Mouse (Mus musculus) CH12.LX (cell line): Measurements from ENCODE around the gene Pafah1b3. TPM values are rescaled to one million over a fixed set of nuclear protein-coding genes. Genes with fewer than 3 reads are reported as not detected.

Experiments
- DNase-seq: peaks from one replicate; pipeline ENCODE4 v3.0.0-alpha.2; 2013; ENCODE audit errors: extremely low read depth
- H3K27ac ChIP-seq: 2 replicates; pipeline ENCODE4 v1.5.1; 2012; ENCODE audit warnings: low read depth, mild to moderate bottlenecking, control low read depth, moderate library complexity; ENCODE audit not compliant: insufficient read depth
- H3K27me3 ChIP-seq: replicated peaks from 2 replicates; pipeline ENCODE3; 2012; ENCODE audit warnings: inconsistent platforms
- H3K36me3 ChIP-seq, 2 experiments: replicated peaks in 1 of 2; 2 replicates each; pipeline versions ENCODE3 to v1.6.1; 2012; ENCODE audit warnings: inconsistent platforms in 1 of 2, low read length in 1 of 2, mild to moderate bottlenecking in 1 of 2, mixed read lengths in 1 of 2, moderate library complexity in 1 of 2; ENCODE audit not compliant: control insufficient read depth in 1 of 2, insufficient read depth in 1 of 2
- H3K4me1 ChIP-seq, 2 experiments: 2 replicates each; pipeline ENCODE4 v1.6.1; 2012; ENCODE audit warnings: inconsistent platforms in 1 of 2, moderate library complexity in 1 of 2; ENCODE audit not compliant: insufficient read depth in 2 of 2, control insufficient read depth in 1 of 2
- H3K4me2 ChIP-seq: 2 replicates; pipeline ENCODE4 v1.6.1; 2012; ENCODE audit warnings: low read depth, mild to moderate bottlenecking, control low read depth; ENCODE audit not compliant: poor library complexity, insufficient read depth, severe bottlenecking
- H3K4me3 ChIP-seq, 3 experiments: fragments of 150-350 bp in 1 of 3; sonication (generic) in 1 of 3; replicated peaks in 1 of 3; 2 replicates each; pipeline versions ENCODE3 to v1.5.1; 2011 to 2012; ENCODE audit warnings: low read depth in 2 of 3, low read length in 2 of 3, mild to moderate bottlenecking in 2 of 3, moderate library complexity in 2 of 3, control low read depth in 1 of 3, improper control_type of control experiment in 1 of 3, inconsistent platforms in 1 of 3, mixed read lengths in 1 of 3; ENCODE audit not compliant: poor library complexity in 1 of 3
- H3K79me2 ChIP-seq: replicated peaks from 2 replicates; pipeline ENCODE4 v1.6.1; 2012; ENCODE audit warnings: mild to moderate bottlenecking, moderate library complexity; ENCODE audit not compliant: control insufficient read depth, poor library complexity, insufficient read depth, severe bottlenecking; ENCODE audit errors: extremely low read depth
- H3K9ac ChIP-seq: 2 replicates; pipeline ENCODE4 v1.6.1; 2012; ENCODE audit warnings: low read depth, mild to moderate bottlenecking, control low read depth, moderate library complexity; ENCODE audit not compliant: insufficient read depth
- H3K9me3 ChIP-seq: replicated peaks from 2 replicates; pipeline ENCODE3; 2012; ENCODE audit warnings: low read length, inconsistent platforms, mixed read lengths
- BHLHE40 ChIP-seq: IDR thresholded peaks from 2 replicates; pipeline ENCODE4 v1.6.1; 2011; ENCODE audit warnings: mild to moderate bottlenecking, low read depth, low read length, improper control_type of control experiment
- CHD1 ChIP-seq: IDR thresholded peaks from 2 replicates; pipeline ENCODE4 v1.6.1; 2012; ENCODE audit warnings: low read depth, low read length, improper control_type of control experiment, inconsistent platforms
- CHD2 ChIP-seq: IDR thresholded peaks from 2 replicates; pipeline ENCODE4 v1.6.1; 2011; ENCODE audit warnings: low read length, improper control_type of control experiment
- CTCF ChIP-seq, 2 experiments: IDR thresholded peaks in 1 of 2; conservative IDR thresholded peaks in 1 of 2; 2 replicates each; pipeline ENCODE4 v1.5.1; 2011 to 2012; ENCODE audit warnings: low read depth in 2 of 2, low read length in 2 of 2, improper control_type of control experiment in 1 of 2, inconsistent platforms in 1 of 2, mild to moderate bottlenecking in 1 of 2, moderate library complexity in 1 of 2
- E2F4 ChIP-seq: IDR thresholded peaks from 2 replicates; pipeline ENCODE4 v1.6.1; 2011; ENCODE audit warnings: low read depth, low read length, improper control_type of control experiment; ENCODE audit not compliant: insufficient replicate concordance
- ELF1 ChIP-seq: IDR thresholded peaks from 2 replicates; pipeline ENCODE4 v1.6.1; 2014; ENCODE audit warnings: low read depth, mild to moderate bottlenecking, inconsistent platforms, low read length, improper control_type of control experiment
- EP300 ChIP-seq: IDR thresholded peaks from 2 replicates; pipeline ENCODE4 v1.6.1; 2011; ENCODE audit warnings: low read length, improper control_type of control experiment
- ETS1 ChIP-seq: conservative IDR thresholded peaks from 2 replicates; pipeline ENCODE4 v1.6.1; 2012; ENCODE audit warnings: low read depth, mild to moderate bottlenecking, inconsistent platforms, low read length, improper control_type of control experiment, moderate library complexity
- GABPA ChIP-seq: IDR thresholded peaks from 2 replicates; pipeline ENCODE4 v1.6.1; 2012; ENCODE audit warnings: low read depth, low read length, improper control_type of control experiment, inconsistent platforms; ENCODE audit not compliant: insufficient replicate concordance
- HCFC1 ChIP-seq: IDR thresholded peaks from 2 replicates; pipeline ENCODE4 v1.6.1; 2012; ENCODE audit warnings: low read depth, mild to moderate bottlenecking, inconsistent platforms, low read length, improper control_type of control experiment
- IRF4 ChIP-seq: IDR thresholded peaks from 2 replicates; pipeline ENCODE4 v1.6.1; 2014; ENCODE audit warnings: low read depth, mild to moderate bottlenecking, inconsistent platforms, low read length, improper control_type of control experiment
- JUN ChIP-seq: IDR thresholded peaks from 2 replicates; pipeline ENCODE4 v1.6.1; 2011; ENCODE audit warnings: low read depth, mild to moderate bottlenecking, low read length, improper control_type of control experiment, moderate library complexity; ENCODE audit not compliant: insufficient read depth
- JUND ChIP-seq: conservative IDR thresholded peaks from 2 replicates; pipeline ENCODE4 v1.6.1; 2011; ENCODE audit warnings: low read depth, low read length, improper control_type of control experiment
- KAT2A ChIP-seq: IDR thresholded peaks from 2 replicates; pipeline ENCODE4 v1.6.1; 2012; ENCODE audit warnings: low read length, improper control_type of control experiment, inconsistent platforms; ENCODE audit not compliant: insufficient replicate concordance
- MAFK ChIP-seq: IDR thresholded peaks from 2 replicates; pipeline ENCODE4 v1.6.1; 2011; ENCODE audit warnings: low read length, improper control_type of control experiment; ENCODE audit not compliant: insufficient replicate concordance
- MAX ChIP-seq: IDR thresholded peaks from 2 replicates; pipeline ENCODE4 v1.6.1; 2011; ENCODE audit warnings: low read length, improper control_type of control experiment
- MAZ ChIP-seq: IDR thresholded peaks from 2 replicates; pipeline ENCODE4 v1.6.1; 2012; ENCODE audit warnings: low read depth, mild to moderate bottlenecking, inconsistent platforms, low read length, improper control_type of control experiment, moderate library complexity
- MEF2A ChIP-seq: IDR thresholded peaks from 2 replicates; pipeline ENCODE4 v1.6.1; 2014; ENCODE audit warnings: low read depth, mild to moderate bottlenecking, inconsistent platforms, low read length, improper control_type of control experiment, borderline replicate concordance
- MXI1 ChIP-seq: IDR thresholded peaks from 2 replicates; pipeline ENCODE4 v1.6.1; 2011; ENCODE audit warnings: mild to moderate bottlenecking, low read depth, low read length, improper control_type of control experiment
- MYC ChIP-seq: IDR thresholded peaks from 2 replicates; pipeline ENCODE4 v1.6.1; 2011; ENCODE audit warnings: low read depth, mild to moderate bottlenecking, improper control_type of control experiment, low read length
- NELFE ChIP-seq: IDR thresholded peaks from 2 replicates; pipeline ENCODE4 v1.6.1; 2011; ENCODE audit warnings: low read depth, low read length, improper control_type of control experiment
- NRF1 ChIP-seq: IDR thresholded peaks from 2 replicates; pipeline ENCODE4 v1.6.1; 2014; ENCODE audit warnings: low read depth, mild to moderate bottlenecking, inconsistent platforms, low read length, improper control_type of control experiment, moderate library complexity
- PAX5 ChIP-seq: IDR thresholded peaks from 2 replicates; pipeline ENCODE4 v1.6.1; 2012; ENCODE audit warnings: low read length, inconsistent platforms, mixed read lengths
- POLR2A ChIP-seq: IDR thresholded peaks from 2 replicates; pipeline ENCODE4 v1.6.1; 2011; ENCODE audit warnings: low read depth, mild to moderate bottlenecking, improper control_type of control experiment, low read length
- POLR2AphosphoS2 ChIP-seq: IDR thresholded peaks from 2 replicates; pipeline ENCODE4 v1.6.1; 2011; ENCODE audit warnings: low read depth, low read length, improper control_type of control experiment
- RAD21 ChIP-seq: IDR thresholded peaks from 2 replicates; pipeline ENCODE4 v1.6.1; 2011; ENCODE audit warnings: low read depth, mild to moderate bottlenecking, low read length, improper control_type of control experiment, moderate library complexity
- RCOR1 ChIP-seq: conservative IDR thresholded peaks from 2 replicates; pipeline ENCODE4 v1.6.1; 2012; ENCODE audit warnings: low read depth, mild to moderate bottlenecking, inconsistent platforms, low read length, improper control_type of control experiment
- SIN3A ChIP-seq: IDR thresholded peaks from 2 replicates; pipeline ENCODE4 v1.6.1; 2012; ENCODE audit warnings: low read length, improper control_type of control experiment, inconsistent platforms
- SMC3 ChIP-seq: IDR thresholded peaks from 2 replicates; pipeline ENCODE4 v1.6.1; 2011; ENCODE audit warnings: low read depth, low read length, improper control_type of control experiment
- TBP ChIP-seq: conservative IDR thresholded peaks from 2 replicates; pipeline ENCODE4 v1.6.1; 2011; ENCODE audit warnings: low read depth, low read length, improper control_type of control experiment
- TCF12 ChIP-seq: IDR thresholded peaks from 2 replicates; pipeline ENCODE4 v1.6.1; 2014; ENCODE audit warnings: low read depth, mild to moderate bottlenecking, inconsistent platforms, low read length, improper control_type of control experiment
- UBTF ChIP-seq: IDR thresholded peaks from 2 replicates; pipeline ENCODE4 v1.6.1; 2012; ENCODE audit warnings: low read depth, mild to moderate bottlenecking, inconsistent platforms, low read length, improper control_type of control experiment, moderate library complexity
- USF1 ChIP-seq: IDR thresholded peaks from 2 replicates; pipeline ENCODE4 v1.6.1; 2014; ENCODE audit warnings: low read depth, mild to moderate bottlenecking, inconsistent platforms, low read length, improper control_type of control experiment
- USF2 ChIP-seq: conservative IDR thresholded peaks from 2 replicates; pipeline ENCODE4 v1.6.1; 2011; ENCODE audit warnings: low read depth, low read length, improper control_type of control experiment
- ZC3H11A ChIP-seq: IDR thresholded peaks from 2 replicates; pipeline ENCODE4 v1.6.1; 2012; ENCODE audit warnings: low read depth, mild to moderate bottlenecking, inconsistent platforms, low read length, improper control_type of control experiment
- ZKSCAN1 ChIP-seq: IDR thresholded peaks from 2 replicates; pipeline ENCODE4 v1.6.1; 2012; ENCODE audit warnings: low read depth, inconsistent platforms, low read length, improper control_type of control experiment, borderline replicate concordance
- ZMIZ1 ChIP-seq: IDR thresholded peaks from 2 replicates; pipeline ENCODE4 v1.6.1; 2012; ENCODE audit warnings: low read depth, mild to moderate bottlenecking, inconsistent platforms, low read length, improper control_type of control experiment
- ZNF384 ChIP-seq: IDR thresholded peaks from 2 replicates; pipeline ENCODE4 v1.6.1; 2012; ENCODE audit warnings: low read depth, low read length, improper control_type of control experiment, inconsistent platforms
- dilution Hi-C: fragments of 300-500 bp; cut with MboI; formaldehyde crosslinking; loops from 2 replicates; pipeline ENCODE4 v1.14.3; 2020; ENCODE audit warnings: low sequenced_read_pairs; ENCODE audit not compliant: extremely low pct_unique_long_range_greater_than_20kb, extremely low pct_ligation_motif_present
- in situ Hi-C: fragments of 300-500 bp; cut with MboI; formaldehyde crosslinking; loops from 3 replicates; pipeline ENCODE4 v1.14.3; 2019; ENCODE audit warnings: low sequenced_read_pairs, low pct_ligation_motif_present, low pct_unique_long_range_greater_than_20kb, mixed read lengths
- polyA plus RNA-seq: library from polyadenylated mRNA; unstranded; fragments of >175 nt; gene quantifications from 2 replicates; pipeline ENCODE4 v1.2.1, GENCODE M21; 2012; ENCODE audit warnings: low read depth; ENCODE audit not compliant: insufficient read length
- total RNA-seq, 2 experiments: library from RNA; depleted of rRNA; stranded (reverse); fragments of 300-350 nt in 1 of 2; fragments of >200 nt in 1 of 2; gene quantifications; 2 replicates each; pipeline ENCODE4 v1.2.3; 2012 to 2014

The Pafah1b3 gene
- total and polyA plus RNA-seq, 3 experiments: 5.9 to 50.2 (median 17.6) TPM

DNA sequence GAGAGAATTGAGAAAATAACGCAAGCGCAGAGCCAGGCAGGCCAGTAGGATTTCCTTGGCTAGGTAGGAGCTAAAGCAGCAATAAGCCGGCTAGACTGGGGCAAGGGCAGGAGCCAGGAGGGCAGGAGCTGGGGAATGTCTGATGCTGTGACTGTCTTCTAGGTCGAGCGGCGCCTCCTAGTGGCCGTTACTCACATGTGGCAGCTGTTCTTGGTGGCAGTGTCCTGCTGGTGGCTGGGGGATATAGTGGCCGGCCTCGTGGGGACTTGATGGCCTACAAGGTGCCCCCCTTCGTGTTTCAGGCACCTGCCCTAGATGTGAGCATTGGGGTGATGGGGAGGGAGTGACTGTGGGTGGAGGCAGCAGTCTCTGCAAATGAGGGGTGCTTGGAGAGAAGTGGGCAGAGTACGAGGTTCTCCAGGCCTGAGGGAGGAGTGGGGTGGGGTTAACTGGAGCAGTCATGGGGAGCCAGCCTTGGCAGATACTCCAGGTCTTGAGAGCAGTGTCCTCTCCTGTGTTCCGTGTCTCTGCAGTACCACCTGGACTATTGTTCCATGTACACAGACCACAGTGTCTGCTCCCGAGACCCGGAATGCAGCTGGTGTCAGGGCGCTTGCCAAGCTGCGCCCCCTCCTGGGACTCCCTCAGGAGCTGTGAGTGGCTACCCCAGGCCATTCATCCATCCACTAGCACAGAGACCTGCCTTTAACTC, 36.0 kb upstream of the Pafah1b3 start:
- no peak overlapping the region for H3K27ac ChIP-seq
- no peaks in the 10 kb centered on the region for H3K36me3 ChIP-seq
- H3K4me3 ChIP-seq: no peak overlapping the region
- in situ Hi-C loops (no loop called here), dilution Hi-C loops (no loop called here)
- H3K4me2 ChIP-seq: no peak overlapping the region
- no peaks in the 10 kb centered on the region for H3K9me3 ChIP-seq
- no peak overlapping the region for H3K9ac ChIP-seq
- peaks cover 26% of the 10 kb centered on the region for H3K27me3 ChIP-seq
- no peaks in the 10 kb centered on the region for H3K79me2 ChIP-seq
- no peaks in the 10 kb centered on the region for H3K4me1 ChIP-seq
- DNase-seq: peak; percentile 76
- no peak for TF ChIP-seq MXI1
- no peak for TF ChIP-seq UBTF
- no peak for TF ChIP-seq ZNF384
- no peak for TF ChIP-seq RCOR1
- no peak for TF ChIP-seq ELF1
- no peak for TF ChIP-seq POLR2AphosphoS2
- no peak for TF ChIP-seq SIN3A
- no peak for TF ChIP-seq ZKSCAN1
- TF ChIP-seq MAX: peak; percentile 49
- no peak for TF ChIP-seq JUND
- no peak for TF ChIP-seq USF1
- no peak for TF ChIP-seq HCFC1
- TF ChIP-seq USF2: no peak
- peak; percentile 87 for TF ChIP-seq RAD21
- no peak for TF ChIP-seq MAFK
- TF ChIP-seq CHD2: no peak
- TF ChIP-seq SMC3: peak; percentile 94
- TF ChIP-seq JUN: no peak
- TF ChIP-seq ETS1: no peak
- TF ChIP-seq TBP: no peak
- TF ChIP-seq POLR2A: no peak
- no peak for TF ChIP-seq PAX5
- no peak; the same call in 1 of the 2 replicates for TF ChIP-seq NELFE
- TF ChIP-seq IRF4: no peak
- TF ChIP-seq MEF2A: no peak
- TF ChIP-seq EP300: no peak
- no peak for TF ChIP-seq KAT2A
- peak; percentile 54 for TF ChIP-seq ZC3H11A
- 0 out of 2 replicates have a peak, but pooled peaks have one; percentile 16 for TF ChIP-seq TCF12
- peak; percentile 54 to 95 for TF ChIP-seq CTCF (conservative IDR thresholded peaks at IDR 0.05 in 1 of 2, IDR thresholded peaks at IDR 0.05 in 1 of 2; ENCODE audit: low read depth in 2 of 2, low read length in 2 of 2)
- no peak for TF ChIP-seq ZMIZ1
- peak; percentile 58; the same call in 1 of the 2 replicates for TF ChIP-seq MYC
- 0 out of 2 replicates have a peak, but pooled peaks have one; percentile 36 for TF ChIP-seq NRF1
- TF ChIP-seq MAZ: 0 out of 2 replicates have a peak, but pooled peaks have one; percentile 23
- no peak for TF ChIP-seq CHD1
- TF ChIP-seq GABPA: no peak
- TF ChIP-seq BHLHE40: no peak
- no peak for TF ChIP-seq E2F4
